Mouse (Mus musculus) cerebellum, adult 2 months (tissue): ENCODE data around the gene Upk2.

Experiments used
- CTCF ChIP-seq: fragments of 200-500 bp; IDR thresholded peaks from 2 replicates; pipeline ENCODE4 v1.5.1; 2011; ENCODE audit warnings: low read depth, mild to moderate bottlenecking, control low read depth, low read length, moderate library complexity, borderline replicate concordance; ENCODE audit not compliant: insufficient read depth
- POLR2A ChIP-seq: fragments of 200-500 bp; IDR thresholded peaks from 2 replicates; pipeline ENCODE4 v1.6.1; 2011; ENCODE audit warnings: low read length, control low read depth, borderline replicate concordance; ENCODE audit not compliant: insufficient read depth

DNA sequence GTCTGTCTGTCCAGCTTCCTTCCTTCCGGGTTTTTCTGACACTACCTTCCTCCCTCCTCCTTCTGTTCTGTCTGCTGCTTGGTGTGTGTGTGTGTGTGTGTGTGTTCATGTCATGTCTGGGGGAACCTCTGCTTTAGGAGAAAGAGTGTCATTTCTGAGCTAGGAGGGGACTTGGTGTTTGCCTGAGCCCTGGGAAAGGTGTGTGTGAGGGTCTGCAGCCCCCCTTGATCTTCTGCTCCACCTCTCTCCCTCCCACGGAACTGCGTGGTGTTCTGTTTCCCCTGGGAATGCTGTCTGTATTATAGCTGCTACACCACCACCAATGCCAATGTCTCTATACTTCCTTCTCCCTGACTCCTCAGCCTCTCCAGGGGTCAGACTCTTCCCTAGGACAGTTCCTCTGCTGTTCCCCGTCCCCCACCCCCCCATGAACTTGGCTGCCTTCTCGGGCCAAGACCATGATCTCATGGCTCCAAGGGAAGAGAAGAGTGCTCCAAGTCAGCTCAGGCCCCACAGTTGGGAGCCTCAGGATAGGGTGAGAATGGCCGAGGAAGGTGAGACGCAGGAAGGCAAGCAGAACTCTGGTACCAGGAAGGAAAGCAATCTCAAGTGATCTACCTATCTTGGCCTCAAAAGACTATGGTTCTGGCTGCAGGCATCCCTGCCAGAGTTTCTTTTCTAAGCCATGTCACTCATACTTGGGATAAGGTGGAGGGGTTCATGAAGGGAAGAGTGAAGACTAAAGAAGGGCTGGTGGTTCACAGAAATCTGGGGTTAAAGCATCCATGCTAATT is 29.7 kb upstream of the Upk2 start:
- TF ChIP-seq CTCF, result no peak
- TF ChIP-seq POLR2A, result no peak
